Mouse (Mus musculus): ENCODE measurements around the gene Tsc2. TPM values are rescaled to one million over a fixed set of nuclear protein-coding genes. Genes with fewer than 3 reads are reported as not detected.
A peak's percentile ranks its signal among the peaks of the same experiment; 100 is the strongest.
"Not testable (repeated sequence)": the region's sequence is repeated elsewhere in the genome, so short reads cannot be mapped to it uniquely, and the experiment has no call there.

Gene Tsc2
- polyA plus RNA-seq, 1 experiment from 2014 or later: 46.2 TPM

GRCm38 (mm10) chr17:24670246-24670844, 37.9 kb upstream of the Tsc2 start:
- no peak for ATAC-seq (replicated peaks; ENCODE audit: insufficient number of reproducible peaks, low FRiP score, low TSS enrichment, low read depth)
- Histone ChIP-seq H3K36me3 (replicated peaks; ENCODE audit: control insufficient read depth, insufficient read depth, low read depth, low read length) (no peaks in the 10 kb centered on the region), H3K4me1 (ENCODE audit: control insufficient read depth, insufficient read depth, low read length) (peaks cover 5% of the 10 kb centered on the region; the same call in 1 of the 2 replicates), H3K27ac (replicated peaks; ENCODE audit: low read depth, low read length) (no peak overlapping the region; the same call in 1 of the 2 replicates), H3K9me3 (replicated peaks; ENCODE audit: control insufficient read depth, low read length) (no peaks in the 10 kb centered on the region), H3K9ac (replicated peaks; ENCODE audit: low read length) (peak overlapping the region; percentile 97), H3K4me3 (ENCODE audit: low read depth, low read length) (peak overlapping the region; percentile 90), H3K4me2 (ENCODE audit: low read depth, low read length) (peak overlapping the region; percentile 85), H3K27me3 (ENCODE audit: control insufficient read depth, insufficient read depth, low read length) (no peaks in the 10 kb centered on the region)
- DNase-seq (ENCODE audit: low spot score): no peak
- 15% methylated on average over 8 of the region's 8 CpGs for WGBS

- H3K27me3 ChIP-seq (ENCODE audit: control insufficient read depth, insufficient read depth, low read length): no peaks in the 10 kb centered on the region
- ATAC-seq (replicated peaks; ENCODE audit: insufficient number of reproducible peaks, low FRiP score, low TSS enrichment, low read depth) (peak; percentile 95), DNase-seq (ENCODE audit: low spot score) (peak; percentile 96)
- no peaks in the 10 kb centered on the region for H3K9me3 ChIP-seq (replicated peaks; ENCODE audit: control insufficient read depth, low read length)
- peaks cover 5% of the 10 kb centered on the region; the same call in 1 of the 2 replicates for H3K4me1 ChIP-seq (ENCODE audit: control insufficient read depth, insufficient read depth, low read length)
- H3K36me3 ChIP-seq (replicated peaks; ENCODE audit: control insufficient read depth, insufficient read depth, low read depth, low read length): no peaks in the 10 kb centered on the region
- peak within 1 kb of the TSS; percentile 85 for H3K4me2 ChIP-seq (ENCODE audit: low read depth, low read length)
- WGBS: under 1% methylated on average over 64 of the region's 80 CpGs
- peak within 1 kb of the TSS; percentile 78 for H3K27ac ChIP-seq (replicated peaks; ENCODE audit: low read depth, low read length)
- H3K9ac ChIP-seq (replicated peaks; ENCODE audit: low read length): peak within 1 kb of the TSS; percentile 97
- peak within 1 kb of the TSS; percentile 90 for H3K4me3 ChIP-seq (ENCODE audit: low read depth, low read length)
Measured at GRCm38 (mm10) chr17:24669545-24670245, 37.3 kb upstream of the Tsc2 start, which contains the start of gene Zfp598. Zfp598 (plus strand) TSS chr17:24669687.

GRCm38 (mm10) chr17:24669214-24669544, 36.7 kb upstream of the Tsc2 start:
- H3K9ac ChIP-seq (replicated peaks; ENCODE audit: low read length): peak overlapping the region; percentile 97
- not testable (repeated sequence) for H3K27me3 ChIP-seq (ENCODE audit: control insufficient read depth, insufficient read depth, low read length); H3K4me1 ChIP-seq (ENCODE audit: control insufficient read depth, insufficient read depth, low read length); DNase-seq (ENCODE audit: low spot score); H3K9me3 ChIP-seq (replicated peaks; ENCODE audit: control insufficient read depth, low read length); H3K36me3 ChIP-seq (replicated peaks; ENCODE audit: control insufficient read depth, insufficient read depth, low read depth, low read length); H3K27ac ChIP-seq (replicated peaks; ENCODE audit: low read depth, low read length)
- WGBS: 12% methylated on average over 15 of the region's 15 CpGs
- ATAC-seq (replicated peaks; ENCODE audit: insufficient number of reproducible peaks, low FRiP score, low TSS enrichment, low read depth): peak; percentile 10; the same call in 1 of the 2 replicates
- peak overlapping the region; percentile 90 for H3K4me3 ChIP-seq (ENCODE audit: low read depth, low read length)
- peak overlapping the region; percentile 85 for H3K4me2 ChIP-seq (ENCODE audit: low read depth, low read length)

- Histone ChIP-seq H3K36me3 (replicated peaks; ENCODE audit: control insufficient read depth, insufficient read depth, low read depth, low read length) (no peaks in the 10 kb centered on the region), H3K4me2 (ENCODE audit: low read depth, low read length) (no peak overlapping the region), H3K9me3 (replicated peaks; ENCODE audit: control insufficient read depth, low read length) (no peaks in the 10 kb centered on the region), H3K27ac (replicated peaks; ENCODE audit: low read depth, low read length) (no peak overlapping the region), H3K4me1 (ENCODE audit: control insufficient read depth, insufficient read depth, low read length) (peaks cover 5% of the 10 kb centered on the region; the same call in 1 of the 2 replicates), H3K27me3 (ENCODE audit: control insufficient read depth, insufficient read depth, low read length) (no peaks in the 10 kb centered on the region), H3K4me3 (ENCODE audit: low read depth, low read length) (no peak overlapping the region), H3K9ac (replicated peaks; ENCODE audit: low read length) (no peak overlapping the region)
- WGBS: 33% methylated on average over 6 of the region's 6 CpGs
- DNase-seq (ENCODE audit: low spot score) (peak; percentile 73), ATAC-seq (replicated peaks; ENCODE audit: insufficient number of reproducible peaks, low FRiP score, low TSS enrichment, low read depth) (no peak)
Measured at GRCm38 (mm10) chr17:24667416-24667815, 35.0 kb upstream of the Tsc2 start.

- WGBS: 69% methylated on average over 7 of the region's 7 CpGs
- ATAC-seq (replicated peaks; ENCODE audit: insufficient number of reproducible peaks, low FRiP score, low TSS enrichment, low read depth): not testable (repeated sequence)
Measured at GRCm38 (mm10) chr17:24667011-24667410, 34.6 kb upstream of the Tsc2 start.

GRCm38 (mm10) chr17:24658017-24658758, 25.8 kb upstream of the Tsc2 start, which contains the start of gene Npw:
Npw (minus strand) TSS chr17:24658457.
- Histone ChIP-seq H3K9ac (replicated peaks; ENCODE audit: low read length) (peak within 1 kb of the TSS; percentile 54), H3K4me3 (ENCODE audit: low read depth, low read length) (peak within 1 kb of the TSS; percentile 38), H3K36me3 (replicated peaks; ENCODE audit: control insufficient read depth, insufficient read depth, low read depth, low read length) (no peaks in the 10 kb centered on the region), H3K27me3 (ENCODE audit: control insufficient read depth, insufficient read depth, low read length) (peaks cover 32% of the 10 kb centered on the region), H3K4me1 (ENCODE audit: control insufficient read depth, insufficient read depth, low read length) (peaks cover 4% of the 10 kb centered on the region; the same call in 1 of the 2 replicates), H3K9me3 (replicated peaks; ENCODE audit: control insufficient read depth, low read length) (no peaks in the 10 kb centered on the region), H3K27ac (replicated peaks; ENCODE audit: low read depth, low read length) (no peak within 1 kb of the TSS), H3K4me2 (ENCODE audit: low read depth, low read length) (peak within 1 kb of the TSS; percentile 91)
- peak; percentile 43 for DNase-seq (ENCODE audit: low spot score)
- no peak for ATAC-seq (replicated peaks; ENCODE audit: insufficient number of reproducible peaks, low FRiP score, low TSS enrichment, low read depth)
- WGBS: 2% methylated on average over 47 of the region's 47 CpGs

More at GRCm38 (mm10) chr17:24667011-24667410, 34.6 kb upstream of the Tsc2 start:
- H3K9me3 ChIP-seq (replicated peaks; ENCODE audit: control insufficient read depth, low read length); H3K9ac ChIP-seq (replicated peaks; ENCODE audit: low read length); H3K36me3 ChIP-seq (replicated peaks; ENCODE audit: control insufficient read depth, insufficient read depth, low read depth, low read length); DNase-seq (ENCODE audit: low spot score); H3K27me3 ChIP-seq (ENCODE audit: control insufficient read depth, insufficient read depth, low read length); H3K27ac ChIP-seq (replicated peaks; ENCODE audit: low read depth, low read length); H3K4me1 ChIP-seq (ENCODE audit: control insufficient read depth, insufficient read depth, low read length); H3K4me3 ChIP-seq (ENCODE audit: low read depth, low read length); H3K4me2 ChIP-seq (ENCODE audit: low read depth, low read length): not testable (repeated sequence)

GRCm38 (mm10) chr17:24654969-24655368, 22.5 kb upstream of the Tsc2 start:
- ATAC-seq (replicated peaks; ENCODE audit: insufficient number of reproducible peaks, low FRiP score, low TSS enrichment, low read depth) (no peak), DNase-seq (ENCODE audit: low spot score) (no peak)
- H3K9me3 ChIP-seq (replicated peaks; ENCODE audit: control insufficient read depth, low read length): no peaks in the 10 kb centered on the region
- no peak overlapping the region for H3K9ac ChIP-seq (replicated peaks; ENCODE audit: low read length)
- H3K36me3 ChIP-seq (replicated peaks; ENCODE audit: control insufficient read depth, insufficient read depth, low read depth, low read length): no peaks in the 10 kb centered on the region
- no peak overlapping the region for H3K4me2 ChIP-seq (ENCODE audit: low read depth, low read length)
- no peak overlapping the region for H3K27ac ChIP-seq (replicated peaks; ENCODE audit: low read depth, low read length)
- peaks cover 4% of the 10 kb centered on the region; the same call in 1 of the 2 replicates for H3K4me1 ChIP-seq (ENCODE audit: control insufficient read depth, insufficient read depth, low read length)
- H3K4me3 ChIP-seq (ENCODE audit: low read depth, low read length): no peak overlapping the region
- WGBS: 66% methylated on average over 4 of the region's 4 CpGs
- H3K27me3 ChIP-seq (ENCODE audit: control insufficient read depth, insufficient read depth, low read length): peaks cover 32% of the 10 kb centered on the region
